Mouse (Mus musculus) thymus, postnatal 14 days (tissue): ENCODE data around the gene Babam1.

ENCODE experiments used
- DNase-seq: peaks from one replicate; pipeline ENCODE4 v3.0.0; 2021

Gene Babam1

GRCm38 (mm10) chr8:71396639-71397305, at the start of gene Babam1:
Babam1 (plus strand) TSS chr8:71396861.
- DNase-seq: peak; percentile 91

- no peak for DNase-seq
Observed at GRCm38 (mm10) chr8:71351117-71351516, 45.5 kb upstream of the Babam1 start.

- no peak for DNase-seq
Observed at GRCm38 (mm10) chr8:71351520-71351919, 45.1 kb upstream of the Babam1 start.

GRCm38 (mm10) chr8:71358026-71358425, 38.6 kb upstream of the Babam1 start:
- no peak for DNase-seq

GRCm38 (mm10) chr8:71366771-71367528, 29.7 kb upstream of the Babam1 start, which contains the start of gene Use1:
Use1 (plus strand) TSS chr8:71366848.
- DNase-seq: peak; percentile 94

- DNase-seq: peak; percentile 32
Observed at GRCm38 (mm10) chr8:71367529-71368176, 29.0 kb upstream of the Babam1 start.

- no peak for DNase-seq
Observed at GRCm38 (mm10) chr8:71368366-71368765, 28.3 kb upstream of the Babam1 start.

- no peak for DNase-seq
Observed at GRCm38 (mm10) chr8:71369040-71369718, 27.5 kb upstream of the Babam1 start.

GRCm38 (mm10) chr8:71370711-71371235, 25.9 kb upstream of the Babam1 start:
- no peak for DNase-seq

GRCm38 (mm10) chr8:71371236-71371848, 25.3 kb upstream of the Babam1 start, which contains the start of gene Ocel1:
Ocel1 (plus strand) TSS chr8:71371298.
- DNase-seq: peak; percentile 98

- peak; percentile 35 for DNase-seq
Observed at GRCm38 (mm10) chr8:71372427-71372826, 24.2 kb upstream of the Babam1 start.

- DNase-seq: no peak
Observed at GRCm38 (mm10) chr8:71373000-71373399, 23.7 kb upstream of the Babam1 start.

- DNase-seq: no peak
Observed at GRCm38 (mm10) chr8:71374616-71375206, 21.9 kb upstream of the Babam1 start.

- peak; percentile 66 for DNase-seq
Observed at GRCm38 (mm10) chr8:71375581-71376422, 20.9 kb upstream of the Babam1 start.

- no peak for DNase-seq
Observed at GRCm38 (mm10) chr8:71376423-71377030, 20.1 kb upstream of the Babam1 start.

GRCm38 (mm10) chr8:71379008-71379407, 17.7 kb upstream of the Babam1 start:
- DNase-seq: no peak

- DNase-seq: no peak
Observed at GRCm38 (mm10) chr8:71379512-71380075, 17.1 kb upstream of the Babam1 start.

- DNase-seq: no peak
Observed at GRCm38 (mm10) chr8:71380178-71381171, 16.2 kb upstream of the Babam1 start.
